Mouse (Mus musculus) thymus, adult 2 months (tissue): Measurements from ENCODE around the gene Spata31d1d. TPM values are rescaled to one million over a fixed set of nuclear protein-coding genes. Genes with fewer than 3 reads are reported as not detected.
"Not testable (repeated sequence)": the region's sequence is repeated elsewhere in the genome, so short reads cannot be mapped to it uniquely, and the experiment has no call there.

Source experiments
- DNase-seq: peaks from one replicate; pipeline ENCODE4 v3.0.0; 2021
- H3K27ac ChIP-seq: fragments of 200-500 bp; 2 replicates; pipeline ENCODE4 v1.5.1; 2012; ENCODE audit warnings: low read length, control low read depth; ENCODE audit not compliant: control insufficient read depth, insufficient read depth
- H3K27me3 ChIP-seq: fragments of 200-500 bp; 2 replicates; pipeline ENCODE4 v1.6.1; 2012; ENCODE audit warnings: mild to moderate bottlenecking, low read length, moderate library complexity, mixed read lengths; ENCODE audit not compliant: control insufficient read depth, insufficient read depth
- H3K36me3 ChIP-seq: fragments of 200-500 bp; 2 replicates; pipeline ENCODE4 v1.6.1; 2012; ENCODE audit warnings: mild to moderate bottlenecking, low read length, moderate library complexity; ENCODE audit not compliant: control insufficient read depth, insufficient read depth
- H3K4me1 ChIP-seq: fragments of 200-500 bp; replicated peaks from 2 replicates; pipeline ENCODE4 v1.6.1; 2012; ENCODE audit warnings: low read length; ENCODE audit not compliant: control insufficient read depth, insufficient read depth
- H3K4me3 ChIP-seq: fragments of 200-500 bp; 2 replicates; pipeline ENCODE4 v1.5.1; 2012; ENCODE audit warnings: mild to moderate bottlenecking, low read length, control low read depth, moderate library complexity; ENCODE audit not compliant: control insufficient read depth, insufficient read depth
- CTCF ChIP-seq: fragments of 200-500 bp; IDR thresholded peaks from 2 replicates; pipeline ENCODE4 v1.5.1; 2012; ENCODE audit warnings: mild to moderate bottlenecking, control low read depth, low read length, moderate library complexity, borderline replicate concordance; ENCODE audit not compliant: control insufficient read depth, poor library complexity, insufficient read depth; ENCODE audit errors: extremely low read depth
- POLR2A ChIP-seq: fragments of 200-500 bp; IDR thresholded peaks from 2 replicates; pipeline ENCODE4 v1.6.1; 2012; ENCODE audit warnings: mild to moderate bottlenecking, low read length, control low read depth, moderate library complexity; ENCODE audit not compliant: control insufficient read depth, poor library complexity, insufficient read depth; ENCODE audit errors: extremely low read depth
- WGBS: fragments of 180-500 bp; shearing (Covaris S2); methylation state at CpG from one replicate; pipeline ENCODE4 v1.1.7; 2018; 5-methylcytosine and 5-hydroxymethylcytosine counted together
- polyA plus RNA-seq: library from polyadenylated mRNA; depleted of rRNA; stranded (reverse); fragments of >200 nt; gene quantifications from 2 replicates; pipeline ENCODE4 v1.2.3, GENCODE M21; 2012; rRNA removed

Spata31d1d gene
- polyA plus RNA-seq = 0.05 TPM in 1 of 2 replicates, not detected in the other

DNA sequence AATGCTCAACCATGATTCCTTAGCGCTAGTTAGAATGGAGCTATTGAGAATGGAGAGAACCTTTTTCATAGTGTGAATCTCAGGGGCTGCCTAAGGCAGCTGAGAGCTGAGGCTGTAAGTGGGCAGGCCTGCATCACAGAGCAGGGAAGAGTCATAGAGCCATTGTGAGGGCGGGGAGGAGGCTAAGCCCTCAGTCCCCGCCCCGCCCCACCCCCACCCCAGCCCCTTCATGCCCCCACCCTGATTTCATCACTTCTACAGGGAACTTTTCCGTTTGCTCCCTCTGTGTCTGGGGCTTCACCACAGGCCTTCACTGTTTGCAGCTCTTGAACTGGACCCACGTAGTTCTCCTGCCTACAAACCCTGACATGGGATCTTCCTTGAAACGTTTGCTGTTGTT is at the start of gene Spata31d1d:
Gene Spata31d1d, minus strand, starts transcription at position 101 of the 400 bp plus-strand sequence.
- no peaks in the 10 kb centered on the region for H3K36me3 ChIP-seq
- no peak within 1 kb of the TSS for H3K4me3 ChIP-seq
- no peaks in the 10 kb centered on the region for H3K4me1 ChIP-seq
- TF ChIP-seq CTCF = no peak
- no peak for TF ChIP-seq POLR2A
- 82% methylated on average over 7 of the region's 7 CpGs for WGBS
- H3K27me3 ChIP-seq = no peaks in the 10 kb centered on the region
- DNase-seq = no peak
- no peak within 1 kb of the TSS for H3K27ac ChIP-seq

DNA sequence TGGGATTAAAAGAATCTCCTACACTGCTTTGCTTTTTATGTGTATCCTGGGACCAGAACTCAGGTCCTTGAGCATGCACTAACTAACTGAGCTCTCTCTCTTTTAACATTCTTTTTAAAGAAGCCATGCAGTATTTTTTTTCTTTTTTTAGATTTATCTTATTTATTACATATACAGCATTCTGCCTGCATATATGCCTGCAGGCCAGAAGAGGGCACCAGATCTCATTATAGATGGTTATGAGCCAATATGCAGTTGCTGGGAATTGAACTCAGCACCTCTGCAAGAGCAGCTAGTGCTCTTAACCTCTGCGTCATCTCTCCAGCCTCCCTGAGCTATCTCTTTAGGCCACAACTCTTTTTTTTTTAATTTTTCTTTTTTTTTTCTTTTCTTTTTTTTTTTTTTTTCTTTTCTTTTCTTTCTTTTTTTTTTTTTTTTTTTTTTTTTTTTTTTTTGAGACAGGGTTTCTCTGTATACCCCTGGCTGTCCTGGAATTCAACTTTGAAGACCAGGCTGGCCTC is 48.3 kb upstream of the Spata31d1d start:
- WGBS = 97% methylated on average over 1 of the region's 1 CpGs
- H3K4me1 ChIP-seq, H3K27me3 ChIP-seq, H3K4me3 ChIP-seq, DNase-seq, H3K27ac ChIP-seq: not testable (repeated sequence)
- H3K36me3 ChIP-seq = peaks cover 90% of the 10 kb centered on the region

DNA sequence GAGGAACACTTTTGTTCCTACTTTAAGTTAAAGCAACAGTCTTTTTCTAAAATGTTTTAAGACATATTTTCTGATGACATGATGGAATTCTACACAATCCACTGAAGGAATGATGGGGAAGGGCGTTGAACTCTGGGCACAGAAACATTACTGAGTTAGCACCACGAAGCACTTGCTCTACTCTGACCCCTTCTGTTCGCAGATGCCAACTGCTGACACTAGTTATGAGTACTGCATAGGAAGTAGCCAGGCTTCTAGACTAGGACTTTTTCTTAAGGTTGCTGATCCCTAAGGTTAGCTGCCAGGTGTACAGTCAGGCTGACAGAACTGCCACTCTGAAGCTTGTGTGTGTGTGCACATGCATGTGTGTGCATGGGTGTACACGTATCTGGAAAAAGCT is 47.7 kb upstream of the Spata31d1d start:
- TF ChIP-seq POLR2A (no peak), CTCF (no peak)
- Histone ChIP-seq H3K27ac (no peak overlapping the region), H3K4me3 (no peak overlapping the region), H3K27me3 (no peaks in the 10 kb centered on the region), H3K36me3 (peaks cover 86% of the 10 kb centered on the region), H3K4me1 (peaks cover 3% of the 10 kb centered on the region; the same call in 1 of the 2 replicates)
- WGBS = 80% methylated on average over 4 of the region's 4 CpGs
- DNase-seq = peak; percentile 31

- Histone ChIP-seq H3K4me3 (no peak overlapping the region), H3K4me1 (peaks cover 11% of the 10 kb centered on the region), H3K27ac (no peak overlapping the region), H3K36me3 (peaks cover 49% of the 10 kb centered on the region), H3K27me3 (no peaks in the 10 kb centered on the region)
- WGBS = 93% methylated on average over 3 of the region's 3 CpGs
- no peak for DNase-seq
- TF ChIP-seq CTCF (no peak), POLR2A (no peak)
Observed at GRCm38 (mm10) chr13:59775168-59775567, 43.6 kb upstream of the Spata31d1d start.

DNA sequence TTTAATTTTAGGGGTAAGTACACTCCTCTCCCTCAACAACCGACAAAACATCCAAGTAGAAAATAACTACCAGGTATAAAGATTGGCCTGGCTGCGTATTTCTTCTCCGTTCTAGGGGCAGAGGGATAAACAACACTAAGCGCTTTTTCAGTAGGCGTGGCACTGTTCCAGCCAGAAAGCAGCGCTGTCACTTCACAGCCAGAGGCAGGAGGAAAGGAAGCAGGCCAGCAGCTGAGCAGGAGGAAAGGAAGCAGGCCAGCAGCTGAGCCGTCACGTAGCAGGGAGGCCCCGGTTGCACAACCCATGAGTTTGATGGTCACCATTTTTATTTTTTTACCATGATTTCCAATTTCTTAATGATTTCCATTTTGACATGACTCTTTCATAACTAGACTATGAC is 39.7 kb upstream of the Spata31d1d start:
- DNase-seq = peak; percentile 28

DNA sequence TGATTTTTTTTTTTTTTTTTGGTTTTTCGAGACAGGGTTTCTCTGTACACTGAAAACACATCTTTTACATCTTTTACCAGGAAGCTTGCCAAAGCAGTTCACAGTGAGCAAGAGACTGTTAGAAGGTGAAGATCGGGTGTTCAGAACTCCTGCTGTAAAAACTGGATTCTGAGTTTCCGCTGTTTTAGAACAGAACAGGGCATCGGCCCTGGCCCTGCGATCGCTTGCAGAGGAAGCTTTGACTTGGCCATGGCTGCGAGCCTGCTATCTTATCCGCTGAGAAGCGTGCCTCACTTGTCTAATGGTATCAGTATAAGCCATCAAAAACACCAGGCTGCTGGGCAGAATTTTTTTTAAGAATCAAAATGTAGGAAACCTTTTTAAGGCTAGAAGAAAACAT is 39.3 kb upstream of the Spata31d1d start:
- H3K36me3 ChIP-seq = peaks cover 15% of the 10 kb centered on the region
- H3K4me3 ChIP-seq = no peak overlapping the region
- peak; percentile 10 for DNase-seq
- H3K27me3 ChIP-seq = no peaks in the 10 kb centered on the region
- H3K4me1 ChIP-seq = peaks cover 12% of the 10 kb centered on the region
- 37% methylated on average over 9 of the region's 9 CpGs for WGBS
- TF ChIP-seq POLR2A = no peak
- no peak for TF ChIP-seq CTCF
- peak overlapping the region; percentile 71 for H3K27ac ChIP-seq

More for the DNA sequence above, 39.7 kb upstream of the Spata31d1d start:
- peaks cover 12% of the 10 kb centered on the region for H3K4me1 ChIP-seq
- TF ChIP-seq POLR2A = no peak
- TF ChIP-seq CTCF = no peak
- H3K27me3 ChIP-seq = no peaks in the 10 kb centered on the region
- H3K4me3 ChIP-seq = no peak overlapping the region
- WGBS = 26% methylated on average over 9 of the region's 9 CpGs
- peaks cover 19% of the 10 kb centered on the region for H3K36me3 ChIP-seq
- peak overlapping the region; percentile 71 for H3K27ac ChIP-seq

- DNase-seq = peak; percentile 85
- peaks cover 8% of the 10 kb centered on the region for H3K36me3 ChIP-seq
- H3K4me3 ChIP-seq = peak overlapping the region; percentile 75
- WGBS = 1% methylated on average over 28 of the region's 28 CpGs
- TF ChIP-seq CTCF (0 out of 2 replicates have a peak, but pooled peaks have one; percentile 37), POLR2A (no peak)
- H3K27ac ChIP-seq = peak overlapping the region; percentile 94
- H3K4me1 ChIP-seq = peaks cover 12% of the 10 kb centered on the region
- H3K27me3 ChIP-seq = no peaks in the 10 kb centered on the region
Observed at GRCm38 (mm10) chr13:59770164-59770562, 38.6 kb upstream of the Spata31d1d start.
